Mouse (Mus musculus): ENCODE measurements at regions not wholly inside any gene's neighbourhood (a gene's known extent, or its start where the extent isn't known, plus 50 kb on each side); places are given as distances from the start of the nearest gene placed in this dataset.

DNA sequence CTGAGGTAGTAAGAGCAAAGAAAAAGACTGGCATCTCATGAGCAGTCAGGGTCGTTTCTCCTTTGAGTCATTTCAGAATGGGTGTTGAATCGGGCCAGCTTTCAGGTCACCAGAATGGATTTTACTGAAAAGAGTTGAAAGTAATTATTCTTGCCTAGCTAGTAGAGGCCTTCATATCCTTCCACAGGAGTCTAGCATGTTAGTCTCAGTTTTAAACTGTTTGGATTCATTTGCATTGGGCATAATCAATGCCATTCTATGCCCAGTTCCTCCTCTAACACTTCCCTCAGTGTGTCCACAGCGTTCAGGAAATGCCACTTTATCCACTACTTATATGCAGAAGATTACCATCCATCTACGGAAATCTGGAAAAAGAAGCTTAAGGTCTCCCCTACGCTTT, 240.6 kb upstream of the Ptprz1 start:
- Histone ChIP-seq H3K4me1 (replicated peaks) (no peaks in the 10 kb centered on the region), H3K9ac (replicated peaks) (no peak overlapping the region), H3K27me3 (no peaks in the 10 kb centered on the region), H3K9me3 (no peaks in the 10 kb centered on the region), H3K36me3 (no peaks in the 10 kb centered on the region), H3K27ac (no peak overlapping the region), H3K4me3 (replicated peaks) (no peak overlapping the region), H3K4me2 (no peak overlapping the region)
- no peak for ATAC-seq (ENCODE audit: insufficient number of reproducible peaks, insufficient read depth, low FRiP score, low TSS enrichment, low read depth)
- WGBS: 82% methylated on average over 5 of the region's 5 CpGs

DNA sequence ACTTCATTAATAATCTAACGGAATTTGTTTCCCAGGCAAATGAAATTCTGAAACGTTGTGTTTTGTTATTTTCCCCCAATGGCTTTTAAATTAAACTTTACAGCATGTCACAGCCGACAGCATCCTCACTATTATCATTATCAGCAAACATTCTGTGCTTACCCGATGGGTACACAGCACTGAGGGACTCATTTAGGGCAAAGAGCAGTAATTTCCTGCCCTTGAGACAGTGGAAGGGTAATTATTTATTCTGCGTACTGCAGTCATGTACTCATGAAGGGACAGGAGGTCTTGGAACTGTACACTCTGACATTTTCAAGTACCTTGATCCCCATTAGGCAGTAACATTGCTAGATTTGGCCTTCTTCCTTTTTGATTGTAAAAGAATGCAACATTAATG, 235.5 kb upstream of the Fam3c start:
- no peak overlapping the region for H3K9ac ChIP-seq (replicated peaks)
- no peaks in the 10 kb centered on the region for H3K4me1 ChIP-seq (replicated peaks)
- no peak overlapping the region for H3K27ac ChIP-seq
- H3K4me2 ChIP-seq: no peak overlapping the region
- H3K27me3 ChIP-seq: no peaks in the 10 kb centered on the region
- WGBS: 79% methylated on average over 5 of the region's 5 CpGs
- H3K36me3 ChIP-seq: no peaks in the 10 kb centered on the region
- ATAC-seq (ENCODE audit: insufficient number of reproducible peaks, insufficient read depth, low FRiP score, low TSS enrichment, low read depth): no peak
- no peak overlapping the region for H3K4me3 ChIP-seq (replicated peaks)
- no peaks in the 10 kb centered on the region for H3K9me3 ChIP-seq

DNA sequence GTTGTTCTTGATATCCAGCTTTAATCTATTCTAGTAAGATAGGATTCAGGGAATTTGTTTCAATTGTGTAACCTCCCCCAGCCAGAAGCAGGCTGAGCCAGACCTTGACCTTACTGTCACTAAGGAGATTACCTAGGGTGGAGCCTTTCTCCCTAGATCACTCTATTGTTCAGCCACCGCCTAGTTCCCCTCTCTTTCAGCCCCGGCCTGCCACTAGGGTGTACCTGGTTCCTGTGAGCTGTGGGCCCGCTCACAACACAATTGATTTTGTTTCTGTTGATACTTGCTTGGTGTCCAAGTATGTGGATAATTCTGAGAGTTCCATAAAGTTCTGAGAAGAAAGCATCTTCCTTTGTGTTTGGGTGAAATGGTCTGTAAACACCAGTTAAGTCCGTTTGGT, 228.8 kb upstream of the Fam3c start:
- no peak overlapping the region for H3K27ac ChIP-seq
- no peak overlapping the region for H3K9ac ChIP-seq (replicated peaks)
- H3K27me3 ChIP-seq: no peaks in the 10 kb centered on the region
- no peak for ATAC-seq (ENCODE audit: insufficient number of reproducible peaks, insufficient read depth, low FRiP score, low TSS enrichment, low read depth)
- 77% methylated on average over 4 of the region's 4 CpGs for WGBS
- H3K4me1 ChIP-seq (replicated peaks): no peaks in the 10 kb centered on the region
- H3K4me2 ChIP-seq: no peak overlapping the region
- H3K9me3 ChIP-seq: no peaks in the 10 kb centered on the region
- no peaks in the 10 kb centered on the region for H3K36me3 ChIP-seq
- H3K4me3 ChIP-seq (replicated peaks): no peak overlapping the region

DNA sequence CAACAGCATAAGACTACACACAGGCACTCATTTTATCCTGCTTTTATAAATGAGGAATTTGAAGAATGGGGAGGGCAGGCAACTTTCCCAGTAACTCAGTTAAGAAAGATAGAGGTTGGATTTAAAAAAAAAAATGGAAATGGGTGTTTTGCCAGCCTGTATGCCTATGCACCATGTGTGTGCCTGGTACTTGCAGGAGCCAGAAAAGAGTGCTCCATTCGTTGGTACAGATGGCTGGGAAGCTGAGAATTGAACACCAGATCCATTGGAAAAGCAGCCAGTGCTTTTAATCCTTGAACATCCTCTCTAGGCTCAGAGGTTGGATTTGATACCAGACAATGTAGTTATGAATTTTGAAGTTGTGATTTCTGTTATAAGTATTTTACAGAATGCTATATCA, 216.9 kb upstream of the Fam3c start:
- Histone ChIP-seq H3K9me3 (no peaks in the 10 kb centered on the region), H3K27ac (no peak overlapping the region), H3K27me3 (no peaks in the 10 kb centered on the region), H3K4me3 (replicated peaks) (no peak overlapping the region), H3K4me2 (no peak overlapping the region), H3K36me3 (no peaks in the 10 kb centered on the region), H3K4me1 (replicated peaks) (no peaks in the 10 kb centered on the region), H3K9ac (replicated peaks) (no peak overlapping the region)
- 48% methylated on average over 1 of the region's 1 CpGs for WGBS
- no peak for ATAC-seq (ENCODE audit: insufficient number of reproducible peaks, insufficient read depth, low FRiP score, low TSS enrichment, low read depth)

DNA sequence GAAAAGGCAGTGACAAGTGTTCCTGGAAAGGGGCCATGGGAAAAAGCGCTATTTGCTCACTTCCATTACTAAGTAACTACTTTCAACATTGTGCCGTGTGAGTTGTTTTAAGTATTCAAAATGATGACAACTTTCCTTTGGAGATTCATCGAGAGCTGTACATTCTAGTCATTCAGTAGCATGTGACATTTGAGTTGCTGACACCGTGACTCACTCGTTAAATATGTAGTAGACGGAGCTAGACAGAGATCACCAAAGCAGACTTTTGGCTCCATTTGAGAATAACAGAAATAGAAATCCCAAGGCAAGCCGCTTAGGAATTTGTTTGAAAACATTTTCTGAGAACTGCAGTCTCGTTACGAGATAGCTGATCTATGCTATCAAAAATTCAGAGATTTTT, 211.8 kb upstream of the Fam3c start:
- no peak overlapping the region for H3K4me2 ChIP-seq
- no peaks in the 10 kb centered on the region for H3K27me3 ChIP-seq
- no peak overlapping the region for H3K9ac ChIP-seq (replicated peaks)
- no peak overlapping the region for H3K4me3 ChIP-seq (replicated peaks)
- WGBS: 91% methylated on average over 9 of the region's 9 CpGs
- H3K4me1 ChIP-seq (replicated peaks): no peaks in the 10 kb centered on the region
- no peak for ATAC-seq (ENCODE audit: insufficient number of reproducible peaks, insufficient read depth, low FRiP score, low TSS enrichment, low read depth)
- no peaks in the 10 kb centered on the region for H3K36me3 ChIP-seq
- no peaks in the 10 kb centered on the region for H3K9me3 ChIP-seq
- H3K27ac ChIP-seq: no peak overlapping the region

DNA sequence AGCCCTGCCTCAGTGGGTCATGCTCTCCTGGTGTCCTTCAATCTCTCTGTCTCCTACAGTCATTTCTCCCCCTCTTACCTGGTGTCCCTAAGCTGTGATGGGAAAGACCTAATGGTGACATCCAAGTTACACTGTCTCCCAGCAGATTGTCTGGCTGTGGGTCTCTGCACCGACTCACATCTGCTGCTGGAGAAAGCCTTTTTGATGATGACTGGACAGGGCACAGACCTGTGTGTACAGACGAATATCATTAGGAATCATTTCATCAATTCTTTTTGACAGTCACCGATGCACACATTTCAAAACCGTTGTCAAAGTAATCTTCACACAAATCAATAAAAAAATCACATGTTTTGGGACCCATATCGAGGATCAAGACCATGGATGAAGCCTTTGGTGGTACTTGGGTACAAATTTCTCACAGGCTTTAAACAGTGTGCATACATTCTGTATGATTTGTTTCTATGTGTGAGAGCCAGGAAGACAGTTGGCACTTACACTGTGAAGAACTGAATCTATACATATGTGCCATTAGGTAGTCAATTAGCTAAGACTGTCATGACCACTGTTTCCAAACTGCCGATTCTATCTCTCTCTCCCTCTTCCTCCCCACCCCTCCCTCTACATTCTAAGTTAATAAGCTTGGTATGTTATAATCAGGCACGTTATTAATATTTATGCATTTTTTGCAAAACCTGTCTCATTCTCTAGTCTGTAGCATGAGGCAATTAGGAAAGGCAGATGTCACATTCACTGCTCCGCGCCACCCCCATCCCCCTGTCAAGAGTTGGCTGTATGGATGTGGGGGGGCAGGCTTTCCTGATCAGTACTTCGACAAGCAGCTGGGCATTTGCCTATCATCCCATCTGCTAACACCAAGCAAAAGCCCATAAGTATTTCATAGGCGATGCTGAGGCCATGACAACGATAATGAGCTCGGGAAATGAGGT, 192.5 kb upstream of the Fam3c start:
- Histone ChIP-seq H3K9ac (replicated peaks) (no peak overlapping the region), H3K27me3 (no peaks in the 10 kb centered on the region), H3K9me3 (no peaks in the 10 kb centered on the region), H3K27ac (no peak overlapping the region), H3K4me2 (no peak overlapping the region), H3K4me1 (replicated peaks) (no peaks in the 10 kb centered on the region), H3K4me3 (replicated peaks) (no peak overlapping the region), H3K36me3 (no peaks in the 10 kb centered on the region)
- WGBS: 88% methylated on average over 13 of the region's 13 CpGs
- ATAC-seq (ENCODE audit: insufficient number of reproducible peaks, insufficient read depth, low FRiP score, low TSS enrichment, low read depth): no peak

DNA sequence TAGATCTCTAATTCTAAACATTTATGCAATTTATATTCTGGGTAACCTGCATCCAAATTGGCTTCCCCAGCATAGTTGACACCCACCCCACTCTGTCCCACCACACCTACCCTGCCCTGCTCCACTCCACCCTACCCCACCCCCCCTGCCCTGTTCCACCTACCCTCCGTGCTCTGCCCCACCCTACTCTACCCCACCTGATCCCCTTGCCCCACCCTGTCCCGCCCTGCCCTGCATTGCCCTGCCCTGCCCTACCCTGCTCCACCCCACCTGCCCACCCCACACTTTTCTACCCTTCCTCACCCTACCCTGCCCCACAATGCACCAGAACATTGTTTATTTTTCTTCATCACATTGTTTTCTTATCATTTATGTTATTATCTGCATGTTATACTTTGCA, 185.6 kb upstream of the Fam3c start:
- ATAC-seq (ENCODE audit: insufficient number of reproducible peaks, insufficient read depth, low FRiP score, low TSS enrichment, low read depth): no peak
- H3K9me3 ChIP-seq: no peaks in the 10 kb centered on the region
- H3K27ac ChIP-seq: no peak overlapping the region
- no peak overlapping the region for H3K4me3 ChIP-seq (replicated peaks)
- no peaks in the 10 kb centered on the region for H3K27me3 ChIP-seq
- H3K4me1 ChIP-seq (replicated peaks): no peaks in the 10 kb centered on the region
- no peak overlapping the region for H3K9ac ChIP-seq (replicated peaks)
- 75% methylated on average over 2 of the region's 2 CpGs for WGBS
- no peak overlapping the region for H3K4me2 ChIP-seq
- no peaks in the 10 kb centered on the region for H3K36me3 ChIP-seq

DNA sequence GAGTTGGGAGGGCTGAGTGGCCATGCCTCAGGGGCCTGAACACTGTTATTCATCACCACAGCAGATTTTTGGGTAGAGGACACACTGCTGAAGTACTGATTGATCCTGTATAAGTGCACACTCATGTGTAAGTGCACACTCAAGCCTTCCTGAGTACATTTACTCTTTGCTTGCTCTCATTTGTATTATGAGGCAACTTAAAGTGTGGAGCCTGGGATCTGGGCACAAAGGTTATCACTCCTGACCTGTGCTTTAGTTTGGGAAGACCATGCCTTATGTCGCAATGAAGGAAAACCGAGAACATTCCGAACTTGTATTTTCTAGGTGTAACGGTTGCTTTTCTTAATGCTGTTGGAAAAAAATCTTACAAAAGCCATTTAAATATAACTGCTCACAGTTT, 182.2 kb upstream of the Fam3c start:
- no peak for ATAC-seq (ENCODE audit: insufficient number of reproducible peaks, insufficient read depth, low FRiP score, low TSS enrichment, low read depth)
- H3K9me3 ChIP-seq: no peaks in the 10 kb centered on the region
- no peak overlapping the region for H3K9ac ChIP-seq (replicated peaks)
- no peak overlapping the region for H3K4me2 ChIP-seq
- no peak overlapping the region for H3K4me3 ChIP-seq (replicated peaks)
- no peaks in the 10 kb centered on the region for H3K4me1 ChIP-seq (replicated peaks)
- H3K36me3 ChIP-seq: no peaks in the 10 kb centered on the region
- H3K27ac ChIP-seq: no peak overlapping the region
- H3K27me3 ChIP-seq: no peaks in the 10 kb centered on the region
- 92% methylated on average over 4 of the region's 4 CpGs for WGBS

DNA sequence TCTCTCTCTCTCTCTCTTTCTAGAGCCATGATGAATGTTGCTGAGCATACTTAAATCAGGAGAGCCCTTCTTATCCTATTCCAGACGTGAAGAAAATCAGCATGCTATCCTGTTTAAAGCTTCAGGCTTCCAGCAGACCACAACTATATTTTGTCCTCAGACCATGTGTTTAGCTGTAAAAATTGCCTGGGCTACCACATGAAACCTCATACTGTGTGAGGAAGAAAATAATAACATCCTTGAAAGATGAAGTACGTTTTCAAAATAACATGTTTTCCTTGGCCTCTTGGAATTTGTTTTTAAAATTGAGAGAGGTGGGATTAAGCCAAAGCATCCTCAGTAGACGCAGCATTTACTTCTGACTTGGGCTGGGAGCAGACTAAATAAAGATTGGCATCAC, 168.3 kb upstream of the Fam3c start:
- no peak for ATAC-seq (ENCODE audit: insufficient number of reproducible peaks, insufficient read depth, low FRiP score, low TSS enrichment, low read depth)

DNA sequence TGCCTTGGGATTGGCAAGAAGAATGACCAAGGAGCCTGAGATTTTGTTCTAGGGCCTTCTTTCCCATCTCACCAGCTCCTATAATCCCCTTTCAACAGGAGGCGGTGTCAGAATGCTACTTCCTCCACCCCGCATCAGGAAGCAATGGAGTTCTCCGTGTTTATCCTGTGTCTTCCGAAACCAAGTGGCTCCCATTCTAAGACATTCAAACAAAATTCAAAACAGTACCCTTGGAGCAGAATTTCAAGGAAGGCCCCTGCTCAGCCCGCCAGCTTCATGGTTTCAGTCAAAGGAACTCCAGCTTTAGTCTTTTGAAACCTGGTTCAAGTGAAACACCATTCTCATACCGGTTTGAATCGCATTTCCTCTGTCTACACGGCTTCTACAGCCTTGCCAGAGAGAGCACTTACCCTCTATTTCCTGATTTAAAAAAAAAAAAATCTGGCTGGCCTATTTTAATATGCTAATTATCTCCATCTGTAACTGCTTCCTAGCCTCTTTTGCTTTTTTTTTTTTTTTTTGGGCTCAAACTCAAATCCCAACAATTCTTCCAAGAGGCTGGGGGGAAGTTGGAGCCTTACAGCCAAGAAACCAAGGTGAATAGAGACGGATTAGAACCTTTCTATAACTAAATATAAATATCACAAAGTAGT, 167.7 kb upstream of the Fam3c start:
- Histone ChIP-seq H3K27ac (no peak overlapping the region), H3K27me3 (no peaks in the 10 kb centered on the region), H3K4me3 (replicated peaks) (no peak overlapping the region), H3K4me2 (no peak overlapping the region), H3K36me3 (no peaks in the 10 kb centered on the region), H3K4me1 (replicated peaks) (no peaks in the 10 kb centered on the region), H3K9me3 (no peaks in the 10 kb centered on the region), H3K9ac (replicated peaks) (no peak overlapping the region)
- no peak for ATAC-seq (ENCODE audit: insufficient number of reproducible peaks, insufficient read depth, low FRiP score, low TSS enrichment, low read depth)
- WGBS: 75% methylated on average over 9 of the region's 9 CpGs

More for the DNA sequence above, 168.3 kb upstream of the Fam3c start:
- H3K4me3 ChIP-seq (replicated peaks): no peak overlapping the region
- no peaks in the 10 kb centered on the region for H3K36me3 ChIP-seq
- H3K4me1 ChIP-seq (replicated peaks): no peaks in the 10 kb centered on the region
- H3K4me2 ChIP-seq: no peak overlapping the region
- H3K27me3 ChIP-seq: no peaks in the 10 kb centered on the region
- no peaks in the 10 kb centered on the region for H3K9me3 ChIP-seq
- WGBS: 57% methylated on average over 3 of the region's 3 CpGs
- no peak overlapping the region for H3K27ac ChIP-seq
- no peak overlapping the region for H3K9ac ChIP-seq (replicated peaks)

DNA sequence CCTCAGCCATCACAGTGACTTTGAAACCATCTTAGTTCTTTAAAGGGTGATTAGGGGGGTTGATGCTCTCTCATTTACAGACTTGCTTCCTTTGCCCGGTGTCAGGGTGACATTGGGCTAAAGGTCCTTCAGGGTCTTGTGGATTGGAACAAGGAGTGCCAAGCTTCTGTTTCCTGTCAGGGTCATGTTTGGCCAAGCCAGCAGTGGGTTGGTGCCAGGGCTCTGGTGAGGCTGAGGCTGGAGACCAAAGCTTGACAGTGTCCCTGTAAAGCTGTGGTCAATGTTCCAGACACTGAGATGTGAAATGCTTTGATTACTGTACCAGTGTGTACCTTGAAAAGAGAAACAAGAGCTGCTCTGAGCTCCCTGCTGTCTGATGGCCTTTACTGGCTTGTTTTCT, 150.8 kb upstream of the Fam3c start:
- no peak overlapping the region for H3K4me2 ChIP-seq
- H3K9me3 ChIP-seq: no peaks in the 10 kb centered on the region
- no peak overlapping the region for H3K9ac ChIP-seq (replicated peaks)
- no peak overlapping the region for H3K4me3 ChIP-seq (replicated peaks)
- H3K36me3 ChIP-seq: no peaks in the 10 kb centered on the region
- H3K4me1 ChIP-seq (replicated peaks): no peaks in the 10 kb centered on the region
- no peaks in the 10 kb centered on the region for H3K27me3 ChIP-seq
- 83% methylated on average over 1 of the region's 1 CpGs for WGBS
- ATAC-seq (ENCODE audit: insufficient number of reproducible peaks, insufficient read depth, low FRiP score, low TSS enrichment, low read depth): no peak
- H3K27ac ChIP-seq: no peak overlapping the region

DNA sequence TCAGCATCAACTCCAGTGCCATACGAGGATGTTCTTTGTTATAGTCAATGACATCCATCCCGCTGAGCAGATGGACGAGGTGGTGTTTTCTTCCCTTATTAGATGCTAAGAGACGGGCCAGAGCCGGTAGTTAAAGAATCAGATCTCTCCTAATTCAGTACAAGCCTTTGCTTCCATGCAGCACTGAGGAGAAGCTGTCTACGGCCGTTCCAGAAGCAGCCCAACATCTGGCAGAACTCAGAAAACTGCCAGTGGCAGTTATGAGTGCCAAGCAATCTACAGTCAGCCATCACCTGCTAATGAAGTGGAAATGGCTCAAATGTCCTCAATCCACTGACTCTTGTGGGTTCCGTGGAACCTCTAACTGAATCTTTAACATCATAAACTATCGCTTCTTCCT, 141.3 kb upstream of the Fam3c start:
- no peak for ATAC-seq (ENCODE audit: insufficient number of reproducible peaks, insufficient read depth, low FRiP score, low TSS enrichment, low read depth)

More for the DNA sequence above, 141.3 kb upstream of the Fam3c start:
- 56% methylated on average over 9 of the region's 9 CpGs for WGBS
- Histone ChIP-seq H3K27me3 (no peaks in the 10 kb centered on the region), H3K4me3 (replicated peaks) (no peak overlapping the region), H3K4me1 (replicated peaks) (no peaks in the 10 kb centered on the region), H3K27ac (no peak overlapping the region), H3K9me3 (no peaks in the 10 kb centered on the region), H3K9ac (replicated peaks) (no peak overlapping the region), H3K4me2 (no peak overlapping the region), H3K36me3 (no peaks in the 10 kb centered on the region)

All from limb, embryonic 12.5 days (tissue).